Mouse (Mus musculus) spleen, adult 2 months (tissue): ENCODE measurements at regions not wholly inside any gene's neighbourhood (a gene's known extent, or its start where the extent isn't known, plus 50 kb on each side); places are given as distances from the start of the nearest gene placed in this dataset.

Experiments
- DNase-seq, 2 experiments: peaks; one replicate each; pipeline versions ENCODE4 v3.0.0 to v3.0.0-alpha.2; 2012 to 2021; ENCODE audit warnings: low spot score in 2 of 2, low read depth in 1 of 2
- H3K27ac ChIP-seq: fragments of 200-500 bp; 2 replicates; pipeline ENCODE4 v1.5.1; 2012; ENCODE audit warnings: low read length, inconsistent platforms; ENCODE audit not compliant: insufficient read depth
- H3K27me3 ChIP-seq: fragments of 200-500 bp; 2 replicates; pipeline ENCODE4 v1.6.1; 2012; ENCODE audit warnings: mild to moderate bottlenecking, moderate library complexity, low read length, inconsistent platforms; ENCODE audit not compliant: control insufficient read depth, insufficient read depth
- H3K36me3 ChIP-seq: fragments of 200-500 bp; 2 replicates; pipeline ENCODE4 v1.6.1; 2012; ENCODE audit warnings: mild to moderate bottlenecking, low read length, inconsistent platforms; ENCODE audit not compliant: control insufficient read depth, insufficient read depth
- H3K4me1 ChIP-seq: fragments of 200-500 bp; 2 replicates; pipeline ENCODE4 v1.6.1; 2011; ENCODE audit warnings: inconsistent platforms; ENCODE audit not compliant: control insufficient read depth, insufficient read depth, insufficient read length
- H3K4me3 ChIP-seq: fragments of 200-500 bp; 2 replicates; pipeline ENCODE4 v1.5.1; 2011; ENCODE audit warnings: mild to moderate bottlenecking, inconsistent platforms; ENCODE audit not compliant: insufficient read depth, insufficient read length; ENCODE audit errors: extremely low read depth
- CTCF ChIP-seq: fragments of 200-500 bp; IDR thresholded peaks from 2 replicates; pipeline ENCODE4 v1.5.1; 2011; ENCODE audit warnings: mild to moderate bottlenecking, inconsistent platforms; ENCODE audit not compliant: insufficient read depth, insufficient read length, insufficient replicate concordance; ENCODE audit errors: extremely low read depth
- POLR2A ChIP-seq: fragments of 200-500 bp; IDR thresholded peaks from 2 replicates; pipeline ENCODE4 v1.6.1; 2011; ENCODE audit warnings: low read depth, low read length, inconsistent platforms
- WGBS: fragments of 180-500 bp; shearing (Covaris S2); methylation state at CpG from one replicate; pipeline ENCODE4 v1.1.7; 2018; 5-methylcytosine and 5-hydroxymethylcytosine counted together

- Histone ChIP-seq H3K27ac (no peak overlapping the region), H3K27me3 (no peaks in the 10 kb centered on the region), H3K4me1 (no peaks in the 10 kb centered on the region), H3K4me3 (no peak overlapping the region), H3K36me3 (no peaks in the 10 kb centered on the region)
- no peak for DNase-seq
- WGBS: 0% methylated on average over 1 of the region's 1 CpGs
- no peak for TF ChIP-seq POLR2A
- no peak for TF ChIP-seq CTCF
Observed at GRCm38 (mm10) chr3:50761766-50762165, 318.4 kb upstream of the Slc7a11 start.

- Histone ChIP-seq H3K4me3 (no peak overlapping the region), H3K4me1 (no peaks in the 10 kb centered on the region), H3K36me3 (no peaks in the 10 kb centered on the region), H3K27me3 (no peaks in the 10 kb centered on the region), H3K27ac (no peak overlapping the region)
- no peak for TF ChIP-seq CTCF
- TF ChIP-seq POLR2A: no peak
- DNase-seq: no peak
- WGBS: 78% methylated on average over 1 of the region's 1 CpGs
Observed at GRCm38 (mm10) chr3:50758106-50758505, 314.7 kb upstream of the Slc7a11 start.

- Histone ChIP-seq H3K4me1 (no peaks in the 10 kb centered on the region), H3K27me3 (no peaks in the 10 kb centered on the region), H3K27ac (no peak overlapping the region), H3K4me3 (no peak overlapping the region), H3K36me3 (no peaks in the 10 kb centered on the region)
- TF ChIP-seq CTCF: no peak
- TF ChIP-seq POLR2A: no peak
- WGBS: 24% methylated on average over 1 of the region's 1 CpGs
- DNase-seq: no peak
Observed at GRCm38 (mm10) chr3:50737173-50737572, 293.8 kb upstream of the Slc7a11 start.

GRCm38 (mm10) chr3:50719035-50719434 lies 275.6 kb upstream of the Slc7a11 start:
- Histone ChIP-seq H3K4me3 (no peak overlapping the region), H3K27me3 (no peaks in the 10 kb centered on the region), H3K36me3 (no peaks in the 10 kb centered on the region), H3K27ac (no peak overlapping the region), H3K4me1 (no peaks in the 10 kb centered on the region)
- DNase-seq: no peak
- WGBS: 62% methylated on average over 5 of the region's 5 CpGs
- TF ChIP-seq POLR2A (no peak), CTCF (no peak)

GRCm38 (mm10) chr3:50713463-50713862 lies 270.0 kb upstream of the Slc7a11 start:
- no peak for DNase-seq
- Histone ChIP-seq H3K27me3 (no peaks in the 10 kb centered on the region), H3K36me3 (no peaks in the 10 kb centered on the region), H3K4me3 (no peak overlapping the region), H3K4me1 (no peaks in the 10 kb centered on the region), H3K27ac (no peak overlapping the region)
- TF ChIP-seq CTCF (no peak), POLR2A (no peak)
- WGBS: 90% methylated on average over 6 of the region's 6 CpGs

- Histone ChIP-seq H3K27me3 (no peaks in the 10 kb centered on the region), H3K4me1 (no peaks in the 10 kb centered on the region), H3K27ac (no peak overlapping the region), H3K36me3 (no peaks in the 10 kb centered on the region), H3K4me3 (no peak overlapping the region)
- TF ChIP-seq CTCF (no peak), POLR2A (no peak)
- no peak for DNase-seq
- 83% methylated on average over 12 of the region's 12 CpGs for WGBS
Observed at GRCm38 (mm10) chr3:50709415-50709989, 266.1 kb upstream of the Slc7a11 start.

- Histone ChIP-seq H3K36me3 (no peaks in the 10 kb centered on the region), H3K4me3 (no peak overlapping the region), H3K27me3 (no peaks in the 10 kb centered on the region), H3K27ac (no peak overlapping the region), H3K4me1 (no peaks in the 10 kb centered on the region)
- no peak for TF ChIP-seq POLR2A
- 63% methylated on average over 2 of the region's 2 CpGs for WGBS
- DNase-seq: no peak
Observed at GRCm38 (mm10) chr3:50706707-50707106, 263.3 kb upstream of the Slc7a11 start.
